Mouse (Mus musculus) left cerebral cortex, postnatal 4 days (tissue): ENCODE measurements around the gene Krtap1-3. TPM values are rescaled to one million over a fixed set of nuclear protein-coding genes. Genes with fewer than 3 reads are reported as not detected.
"Not testable (repeated sequence)": the region's sequence is repeated elsewhere in the genome, so short reads cannot be mapped to it uniquely, and the experiment has no call there.

Source experiments
- DNase-seq: peaks from one replicate; pipeline ENCODE4 v3.0.0-alpha.2; 2022
- intact Hi-C: fragments of 180-260 bp; cut with DNase I; formaldehyde crosslinking; loops from one replicate; pipeline ENCODE4 v1.15.1; 2025
- total RNA-seq, 2 experiments: library from RNA; stranded (reverse); gene quantifications; 2 replicates each; pipeline ENCODE4 v1.2.3; 2021

Gene Krtap1-3
- not detected for total RNA-seq

DNA sequence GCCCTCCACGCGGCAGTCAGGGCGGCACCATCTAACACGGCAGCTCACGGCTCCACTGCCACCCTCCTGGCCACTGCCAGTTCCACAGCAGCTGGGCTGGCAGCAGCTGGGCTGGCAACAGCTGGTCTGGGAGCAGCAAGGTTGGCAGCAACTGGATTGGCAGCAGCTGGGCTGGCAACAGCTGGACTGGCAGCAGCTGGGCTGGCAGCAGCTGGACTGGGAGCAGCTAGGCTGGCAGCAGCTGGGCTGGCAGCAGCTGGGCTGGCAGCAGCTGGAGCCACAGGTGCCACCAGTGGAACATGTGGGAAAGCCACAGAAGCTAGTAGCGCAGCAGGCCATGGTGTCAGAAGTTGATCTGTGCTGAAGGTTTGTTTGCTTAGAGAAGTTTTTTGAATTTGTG is at the start of gene Krtap1-3:
TSS of gene Krtap1-3 (minus strand) at position 359 of the 400 bp plus-strand sequence.
- DNase-seq: no peak
- intact Hi-C loops: no loop called here

GRCm38 (mm10) chr11:99640926-99641325 is 49.8 kb upstream of the Krtap1-3 start:
- intact Hi-C loops: no loop called here

DNA sequence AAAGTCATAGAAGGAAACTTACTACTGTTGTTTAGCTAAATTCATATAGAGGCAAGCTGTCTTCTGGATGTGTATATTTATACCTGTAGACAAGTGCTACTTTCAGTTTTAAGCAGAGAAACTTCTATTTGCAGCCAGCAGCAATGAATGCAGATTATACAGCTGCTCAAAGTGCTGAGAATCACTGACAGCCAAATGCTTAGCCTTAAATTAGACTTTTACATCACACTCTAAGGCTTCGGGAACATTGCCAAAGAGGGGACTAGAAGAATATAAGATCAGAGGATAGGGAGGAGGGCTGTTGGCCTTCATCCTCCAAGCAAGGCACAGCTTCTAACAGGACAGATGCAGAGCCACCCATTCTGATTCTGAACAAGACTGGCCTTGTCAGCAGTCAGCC is 45.9 kb upstream of the Krtap1-3 start:
- DNase-seq: no peak
- intact Hi-C loops: no loop called here

More at GRCm38 (mm10) chr11:99640926-99641325, 49.8 kb upstream of the Krtap1-3 start:
- DNase-seq: no peak

GRCm38 (mm10) chr11:99634653-99635134 is 43.6 kb upstream of the Krtap1-3 start, which contains the start of gene Krtap4-2:
Gene Krtap4-2 (minus strand): TSS chr11:99635084.
- intact Hi-C loops: no loop called here

GRCm38 (mm10) chr11:99633293-99633692 is 42.2 kb upstream of the Krtap1-3 start:
- intact Hi-C loops: no loop called here
- no peak for DNase-seq

More at GRCm38 (mm10) chr11:99634653-99635134, 43.6 kb upstream of the Krtap1-3 start, which contains the start of gene Krtap4-2:
- DNase-seq: no peak

DNA sequence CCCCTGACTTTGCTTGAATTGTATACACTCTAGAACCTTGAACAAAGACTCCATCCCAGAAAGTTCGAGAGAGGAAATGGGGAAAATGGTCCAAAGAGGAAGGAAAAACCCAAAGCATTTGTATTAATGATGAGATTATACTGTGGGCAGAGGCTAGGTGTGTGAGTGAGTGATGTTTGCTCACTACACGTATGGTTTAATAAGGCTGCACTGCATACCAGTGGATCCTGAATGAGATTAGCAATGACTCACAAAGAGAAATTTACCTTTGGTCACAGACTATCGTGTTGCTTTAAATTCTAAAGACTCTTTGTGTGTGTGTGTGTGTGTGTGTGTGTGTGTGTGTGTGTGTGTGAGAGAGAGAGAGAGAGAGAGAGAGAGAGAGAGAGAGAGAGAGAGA is 39.8 kb upstream of the Krtap1-3 start:
- intact Hi-C loops: no loop called here

GRCm38 (mm10) chr11:99628138-99628537 is 37.0 kb upstream of the Krtap1-3 start, which contains the start of gene Krtap4-1:
Gene Krtap4-1 (minus strand): TSS chr11:99628238.
- no peak for DNase-seq
- intact Hi-C loops: no loop called here

More for the DNA sequence above, 39.8 kb upstream of the Krtap1-3 start:
- no peak for DNase-seq

- no peak for DNase-seq
- intact Hi-C loops: no loop called here
These were observed 29.2 kb upstream of the Krtap1-3 start, which contains the start of gene Gm11562 for GRCm38 (mm10) chr11:99620335-99620734. Gene Gm11562 (minus strand): TSS chr11:99620435.

- intact Hi-C loops: no loop called here
- no peak for DNase-seq
These were observed 23.7 kb upstream of the Krtap1-3 start, which contains the start of gene Krtap2-4 for GRCm38 (mm10) chr11:99614796-99615363. Gene Krtap2-4 (minus strand): TSS chr11:99614846.

DNA sequence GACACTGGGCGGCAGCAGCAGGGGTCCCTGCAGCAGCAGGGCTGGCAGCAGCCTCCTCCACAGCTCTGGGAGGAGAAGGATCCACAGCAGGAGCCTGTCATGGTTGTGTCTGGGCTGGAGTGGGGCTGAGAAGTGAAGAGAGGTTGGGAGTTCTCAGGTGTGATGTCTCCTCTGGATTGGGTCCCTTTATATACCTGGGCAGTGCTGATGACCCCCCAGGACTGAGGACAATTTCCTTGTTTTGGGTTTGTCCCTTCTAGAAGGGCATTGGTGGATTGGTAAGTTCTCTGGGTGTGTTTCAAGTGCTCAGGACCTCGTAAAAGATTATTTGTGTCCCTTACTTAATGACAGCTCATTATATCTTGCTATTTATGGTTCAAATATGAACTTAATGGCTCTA is 18.9 kb upstream of the Krtap1-3 start, which contains the start of gene Gm11937:
TSS of gene Gm11937 (minus strand) at position 101 of the 400 bp plus-strand sequence.
- DNase-seq, intact Hi-C loops: not testable (repeated sequence)

- DNase-seq: no peak
- intact Hi-C loops: no loop called here
These were observed 18.0 kb upstream of the Krtap1-3 start for GRCm38 (mm10) chr11:99609126-99609525.

GRCm38 (mm10) chr11:99603208-99603607 is 12.1 kb upstream of the Krtap1-3 start, which contains the start of gene Gm11938:
Gene Gm11938 (minus strand): TSS chr11:99603308.
- DNase-seq, intact Hi-C loops: not testable (repeated sequence)

- intact Hi-C loops, DNase-seq: not testable (repeated sequence)
These were observed 6.6 kb upstream of the Krtap1-3 start, which contains the start of gene Krtap9-3 for GRCm38 (mm10) chr11:99597742-99598141. Gene Krtap9-3 (minus strand): TSS chr11:99598105.

DNA sequence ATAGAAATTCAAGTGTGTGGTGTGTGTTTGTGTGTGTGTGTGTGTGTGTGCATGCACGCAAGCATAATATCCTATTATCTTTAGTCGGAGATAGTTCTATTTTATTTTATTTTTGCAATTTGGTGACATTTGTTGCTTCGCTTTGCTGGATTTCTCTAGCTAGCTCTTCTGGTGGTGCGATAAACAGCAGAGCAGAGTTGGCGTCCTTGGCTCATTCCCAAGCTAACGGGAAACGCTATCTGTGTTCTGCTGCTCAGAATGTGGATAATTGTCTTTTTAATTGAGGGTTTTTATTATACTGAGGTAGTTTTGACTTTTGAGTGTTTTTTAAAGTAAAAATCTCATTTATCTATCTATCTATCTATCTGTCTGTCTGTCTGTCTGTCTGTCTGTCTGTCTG is 6.0 kb downstream of the Krtap1-3 start:
- intact Hi-C loops: no loop called here
- DNase-seq: no peak

GRCm38 (mm10) chr11:99583245-99583704 is 7.9 kb downstream of the Krtap1-3 start, which contains the start of gene Krtap1-4:
Gene Krtap1-4 (minus strand): TSS chr11:99583654.
- intact Hi-C loops: no loop called here
- DNase-seq: no peak

DNA sequence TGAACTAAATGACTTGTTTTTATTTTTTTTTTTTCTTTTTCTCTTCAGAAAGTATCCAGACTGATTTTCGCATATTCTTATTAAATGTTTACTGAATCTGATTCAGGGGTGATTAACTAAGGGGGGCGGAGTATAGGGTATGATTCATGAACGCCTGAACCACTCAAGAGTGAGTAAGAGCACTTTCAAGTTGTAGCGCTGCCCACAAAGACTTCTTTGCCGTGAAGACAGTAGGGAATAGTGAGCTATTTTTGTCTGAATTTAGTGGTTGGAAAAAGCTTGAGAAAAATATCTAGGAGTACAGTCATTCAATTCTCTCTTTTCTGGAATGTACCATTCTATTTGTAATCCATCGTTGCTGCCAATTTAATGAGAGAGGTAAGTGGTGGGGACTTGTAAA is 9.6 kb downstream of the Krtap1-3 start:
- intact Hi-C loops: no loop called here
- DNase-seq: no peak

DNA sequence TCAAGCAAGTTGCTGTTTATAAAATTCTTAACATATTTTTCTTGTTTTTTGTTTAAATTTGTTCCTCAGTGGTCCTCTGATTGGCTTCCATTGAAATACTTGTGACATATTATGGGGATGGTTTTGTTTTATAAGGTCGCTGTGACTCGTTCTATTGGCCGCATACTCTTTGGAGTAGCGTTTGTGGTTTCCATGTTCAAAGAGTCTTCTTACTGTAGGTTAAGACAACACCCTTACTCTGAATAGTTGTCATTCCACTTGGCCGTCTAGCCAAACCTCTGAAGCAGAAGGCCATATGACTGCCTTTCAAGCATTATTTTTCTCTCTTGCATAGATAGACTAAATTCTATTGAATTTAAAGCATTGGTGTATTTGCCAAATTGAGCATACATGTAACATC is 10.1 kb downstream of the Krtap1-3 start:
- DNase-seq: no peak
- intact Hi-C loops: no loop called here

- intact Hi-C loops: no loop called here
- no peak for DNase-seq
These were observed 10.5 kb downstream of the Krtap1-3 start, which contains the start of gene Krtap1-5 for GRCm38 (mm10) chr11:99580636-99581035. Gene Krtap1-5 (minus strand): TSS chr11:99581016.

DNA sequence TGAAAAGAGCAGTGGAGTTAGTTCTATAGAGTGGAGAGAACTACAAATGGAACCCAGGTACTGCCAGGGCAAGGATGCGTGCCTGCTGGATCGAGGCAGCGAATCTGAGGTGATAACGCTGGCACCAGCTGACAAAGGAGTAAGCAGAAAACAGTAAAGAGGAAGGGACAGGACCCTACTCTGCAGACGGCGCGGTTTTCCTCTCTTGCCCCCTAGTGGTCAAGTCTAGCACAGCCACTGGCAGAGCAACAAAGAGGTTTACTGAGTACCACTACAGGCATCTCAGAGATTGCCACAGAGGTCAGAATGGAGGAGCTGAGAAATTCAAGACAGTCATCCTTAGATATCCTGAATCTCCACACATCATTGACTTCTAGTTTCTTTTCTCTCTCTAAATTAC is 17.0 kb downstream of the Krtap1-3 start:
- peak; percentile 78 for DNase-seq
- intact Hi-C loops: no loop called here

GRCm38 (mm10) chr11:99573164-99573563 is 18.0 kb downstream of the Krtap1-3 start:
- DNase-seq: no peak
- intact Hi-C loops: no loop called here

- no peak for DNase-seq
These were observed 24.6 kb downstream of the Krtap1-3 start, which contains the start of gene Krtap3-1 for GRCm38 (mm10) chr11:99566530-99566929. Gene Krtap3-1 (minus strand): TSS chr11:99566630.

DNA sequence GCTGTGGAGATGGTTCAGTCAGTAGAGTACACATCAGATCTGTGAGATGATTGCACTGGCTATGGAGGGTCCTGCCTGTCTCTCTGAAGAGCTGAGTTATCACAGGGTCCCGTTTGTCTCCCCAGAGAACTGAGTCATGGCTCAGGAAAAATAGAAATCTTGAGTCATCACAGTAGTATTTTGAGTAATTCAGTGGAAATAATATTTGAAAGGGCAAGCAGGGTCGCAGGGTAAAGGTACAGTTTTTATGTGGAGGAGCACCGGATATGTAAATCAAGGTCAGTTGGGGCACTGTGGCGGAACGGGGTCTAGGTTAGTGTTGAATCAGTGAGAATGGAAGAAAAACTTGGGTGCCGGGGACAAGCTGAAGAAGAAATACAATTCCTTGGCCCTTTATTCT is 28.6 kb downstream of the Krtap1-3 start:
- intact Hi-C loops: no loop called here
- DNase-seq: no peak

More at GRCm38 (mm10) chr11:99566530-99566929, 24.6 kb downstream of the Krtap1-3 start, which contains the start of gene Krtap3-1:
- intact Hi-C loops: no loop called here
